Mouse (Mus musculus) embryonic facial prominence, embryonic 14.5 days (tissue): ENCODE data around the gene Tmem178b. TPM values are rescaled to one million over a fixed set of nuclear protein-coding genes. Genes with fewer than 3 reads are reported as not detected.

Source experiments
- ATAC-seq: fragments of 200-750 bp; cut with Nextera tagmentation; 2 replicates; pipeline ENCODE4 v1.8.0; 2017; ENCODE audit warnings: low read depth, moderate number of reproducible peaks, moderate TSS enrichment
- DNase-seq: peaks from one replicate; pipeline ENCODE4 v3.0.0-alpha.2; 2015; ENCODE audit warnings: low spot score
- H3K27ac ChIP-seq: fragments of 300-500 bp; sonication (generic); replicated peaks from 2 replicates; pipeline ENCODE4 v1.5.1; 2014; ENCODE audit warnings: low read depth, mild to moderate bottlenecking, low read length, moderate library complexity
- H3K27me3 ChIP-seq: fragments of 300-500 bp; sonication (generic); replicated peaks from 2 replicates; pipeline ENCODE4 v1.6.1; 2014; ENCODE audit warnings: low read length; ENCODE audit not compliant: control insufficient read depth, insufficient read depth
- H3K36me3 ChIP-seq: fragments of 300-500 bp; sonication (generic); 2 replicates; pipeline ENCODE4 v1.6.1; 2014; ENCODE audit warnings: low read length, mixed read lengths; ENCODE audit not compliant: control insufficient read depth, insufficient read depth
- H3K4me1 ChIP-seq: fragments of 300-500 bp; sonication (generic); 2 replicates; pipeline ENCODE4 v1.6.1; 2014; ENCODE audit warnings: antibody characterized with exemption, low read length; ENCODE audit not compliant: control insufficient read depth, insufficient read depth
- H3K4me2 ChIP-seq: fragments of 300-500 bp; sonication (generic); 2 replicates; pipeline ENCODE4 v1.6.1; 2014; ENCODE audit warnings: low read depth, mild to moderate bottlenecking, low read length, moderate library complexity, mixed read lengths
- H3K4me3 ChIP-seq: fragments of 300-500 bp; sonication (generic); 2 replicates; pipeline ENCODE4 v1.5.1; 2014; ENCODE audit warnings: low read depth, mild to moderate bottlenecking, low read length
- H3K9ac ChIP-seq: fragments of 300-500 bp; sonication (generic); 2 replicates; pipeline ENCODE4 v1.6.1; 2014; ENCODE audit warnings: low read depth, mild to moderate bottlenecking, low read length, moderate library complexity, mixed read lengths
- H3K9me3 ChIP-seq: fragments of 300-500 bp; sonication (generic); 2 replicates; pipeline ENCODE4 v1.6.1; 2016; ENCODE audit warnings: low read length; ENCODE audit not compliant: control insufficient read depth
- WGBS: fragments of 180-500 bp; shearing (Covaris S2); extraction: QIAGEN DNeasy Blood & Tissue Kit; methylation state at CpG from one replicate; pipeline ENCODE4 v1.1.7; 2014; 5-methylcytosine and 5-hydroxymethylcytosine counted together
- polyA plus RNA-seq: library from polyadenylated mRNA; unstranded; fragments of >200 nt; fragmentation: Nextera tagmentation; extraction: Ambion mirVana; gene quantifications from 2 replicates; pipeline ENCODE4 v1.2.1, GENCODE M21; 2014

The Tmem178b gene
- polyA plus RNA-seq, 1 experiment from 2014 or later: 2.6 TPM

- no peaks in the 10 kb centered on the region for H3K9me3 ChIP-seq
- no peak overlapping the region for H3K4me3 ChIP-seq
- WGBS: 85% methylated on average over 7 of the region's 7 CpGs
- no peaks in the 10 kb centered on the region for H3K27me3 ChIP-seq
- ATAC-seq (no peak), DNase-seq (no peak)
- no peak overlapping the region for H3K27ac ChIP-seq
- no peaks in the 10 kb centered on the region for H3K36me3 ChIP-seq
- no peak overlapping the region for H3K9ac ChIP-seq
- H3K4me1 ChIP-seq: no peaks in the 10 kb centered on the region
- no peak overlapping the region for H3K4me2 ChIP-seq
Measured at GRCm38 (mm10) chr6:39940920-39941319, 67.8 kb downstream of the Tmem178b start.

- H3K9me3 ChIP-seq: no peaks in the 10 kb centered on the region
- DNase-seq (no peak), ATAC-seq (no peak)
- no peaks in the 10 kb centered on the region for H3K36me3 ChIP-seq
- no peaks in the 10 kb centered on the region for H3K27me3 ChIP-seq
- WGBS: 64% methylated on average over 9 of the region's 9 CpGs
- no peak overlapping the region for H3K4me3 ChIP-seq
- H3K27ac ChIP-seq: no peak overlapping the region
- H3K4me1 ChIP-seq: no peaks in the 10 kb centered on the region
- H3K4me2 ChIP-seq: no peak overlapping the region
- H3K9ac ChIP-seq: no peak overlapping the region
Measured at GRCm38 (mm10) chr6:39944854-39945253, 71.8 kb downstream of the Tmem178b start.

- Histone ChIP-seq H3K4me1 (no peaks in the 10 kb centered on the region), H3K4me3 (no peak overlapping the region), H3K36me3 (no peaks in the 10 kb centered on the region), H3K9ac (no peak overlapping the region), H3K27me3 (no peaks in the 10 kb centered on the region), H3K4me2 (no peak overlapping the region), H3K27ac (no peak overlapping the region), H3K9me3 (no peaks in the 10 kb centered on the region)
- WGBS: 76% methylated on average over 5 of the region's 5 CpGs
- no peak for DNase-seq
- no peak for ATAC-seq
Measured at GRCm38 (mm10) chr6:39945670-39946440, 72.8 kb downstream of the Tmem178b start.

- Histone ChIP-seq H3K4me2 (no peak overlapping the region), H3K4me3 (no peak overlapping the region), H3K27me3 (no peaks in the 10 kb centered on the region), H3K9ac (no peak overlapping the region), H3K4me1 (no peaks in the 10 kb centered on the region), H3K36me3 (no peaks in the 10 kb centered on the region), H3K27ac (no peak overlapping the region), H3K9me3 (no peaks in the 10 kb centered on the region)
- ATAC-seq (no peak), DNase-seq (no peak)
- 88% methylated on average over 4 of the region's 4 CpGs for WGBS
Measured at GRCm38 (mm10) chr6:39946601-39947000, 73.5 kb downstream of the Tmem178b start.

- H3K4me3 ChIP-seq: no peak overlapping the region
- H3K36me3 ChIP-seq: no peaks in the 10 kb centered on the region
- no peak for ATAC-seq
- 88% methylated on average over 5 of the region's 5 CpGs for WGBS
- H3K27ac ChIP-seq: no peak overlapping the region
- H3K27me3 ChIP-seq: no peaks in the 10 kb centered on the region
- H3K4me2 ChIP-seq: no peak overlapping the region
- no peaks in the 10 kb centered on the region for H3K4me1 ChIP-seq
- no peaks in the 10 kb centered on the region for H3K9me3 ChIP-seq
- DNase-seq: no peak
- no peak overlapping the region for H3K9ac ChIP-seq
Measured at GRCm38 (mm10) chr6:39953951-39954350, 80.9 kb downstream of the Tmem178b start.

- ATAC-seq: no peak
- 85% methylated on average over 2 of the region's 2 CpGs for WGBS
Measured at GRCm38 (mm10) chr6:39955211-39955610, 82.1 kb downstream of the Tmem178b start.

GRCm38 (mm10) chr6:39964606-39965005 is 91.5 kb downstream of the Tmem178b start:
- no peak for DNase-seq
- Histone ChIP-seq H3K4me2 (no peak overlapping the region), H3K9me3 (no peaks in the 10 kb centered on the region), H3K4me1 (no peaks in the 10 kb centered on the region), H3K4me3 (no peak overlapping the region), H3K27ac (no peak overlapping the region), H3K27me3 (no peaks in the 10 kb centered on the region), H3K36me3 (no peaks in the 10 kb centered on the region), H3K9ac (no peak overlapping the region)
- WGBS: 66% methylated on average over 4 of the region's 4 CpGs
- no peak for ATAC-seq

More at GRCm38 (mm10) chr6:39955211-39955610, 82.1 kb downstream of the Tmem178b start:
- no peaks in the 10 kb centered on the region for H3K36me3 ChIP-seq
- H3K4me2 ChIP-seq: no peak overlapping the region
- H3K27ac ChIP-seq: no peak overlapping the region
- no peaks in the 10 kb centered on the region for H3K9me3 ChIP-seq
- no peaks in the 10 kb centered on the region for H3K27me3 ChIP-seq
- no peak overlapping the region for H3K9ac ChIP-seq
- DNase-seq: no peak
- no peaks in the 10 kb centered on the region for H3K4me1 ChIP-seq
- no peak overlapping the region for H3K4me3 ChIP-seq

- Histone ChIP-seq H3K9ac (no peak overlapping the region), H3K27ac (no peak overlapping the region), H3K4me1 (no peaks in the 10 kb centered on the region), H3K36me3 (no peaks in the 10 kb centered on the region), H3K4me2 (no peak overlapping the region), H3K27me3 (no peaks in the 10 kb centered on the region), H3K4me3 (no peak overlapping the region), H3K9me3 (no peaks in the 10 kb centered on the region)
- no peak for ATAC-seq
- no peak for DNase-seq
Measured at GRCm38 (mm10) chr6:39970281-39970680, 97.2 kb downstream of the Tmem178b start.

GRCm38 (mm10) chr6:39978942-39979341 is 105.9 kb downstream of the Tmem178b start:
- 87% methylated on average over 4 of the region's 4 CpGs for WGBS
- Histone ChIP-seq H3K9ac (no peak overlapping the region), H3K27ac (no peak overlapping the region)

More at GRCm38 (mm10) chr6:39978942-39979341, 105.9 kb downstream of the Tmem178b start:
- no peaks in the 10 kb centered on the region for H3K27me3 ChIP-seq
- no peaks in the 10 kb centered on the region for H3K36me3 ChIP-seq
- no peak overlapping the region for H3K4me3 ChIP-seq
- no peaks in the 10 kb centered on the region for H3K4me1 ChIP-seq
- no peaks in the 10 kb centered on the region for H3K9me3 ChIP-seq
- DNase-seq (no peak), ATAC-seq (no peak)
- no peak overlapping the region for H3K4me2 ChIP-seq
